Mouse (Mus musculus) brain, adult 2 months (tissue): ENCODE measurements around the gene Nacc1.

ENCODE experiments used
- DNase-seq: peaks from one replicate; pipeline ENCODE4 v3.0.0; 2011; ENCODE audit warnings: low read depth, low spot score

Nacc1 gene

GRCm38 (mm10) chr8:84714161-84714560 lies 26.5 kb upstream of the Nacc1 start:
- DNase-seq = no peak

GRCm38 (mm10) chr8:84713381-84713780 lies 25.7 kb upstream of the Nacc1 start:
- DNase-seq = no peak

GRCm38 (mm10) chr8:84712759-84713120 lies 25.1 kb upstream of the Nacc1 start:
- no peak for DNase-seq

- peak; percentile 71 for DNase-seq
Observed at GRCm38 (mm10) chr8:84711933-84712758, 24.5 kb upstream of the Nacc1 start.

GRCm38 (mm10) chr8:84711312-84711711 lies 23.6 kb upstream of the Nacc1 start:
- no peak for DNase-seq

GRCm38 (mm10) chr8:84709931-84710330 lies 22.3 kb upstream of the Nacc1 start:
- DNase-seq = no peak

- DNase-seq = peak; percentile 91
Observed at GRCm38 (mm10) chr8:84708774-84709475, 21.3 kb upstream of the Nacc1 start.

GRCm38 (mm10) chr8:84708071-84708541 lies 20.4 kb upstream of the Nacc1 start:
- DNase-seq = no peak

GRCm38 (mm10) chr8:84707267-84707883 lies 19.7 kb upstream of the Nacc1 start:
- no peak for DNase-seq

GRCm38 (mm10) chr8:84706610-84707266 lies 19.1 kb upstream of the Nacc1 start:
- DNase-seq = no peak

GRCm38 (mm10) chr8:84705960-84706359 lies 18.3 kb upstream of the Nacc1 start:
- no peak for DNase-seq

GRCm38 (mm10) chr8:84704867-84705831 lies 17.5 kb upstream of the Nacc1 start:
- DNase-seq = no peak

- DNase-seq = peak; percentile 71
Observed at GRCm38 (mm10) chr8:84704356-84704755, 16.7 kb upstream of the Nacc1 start.

- DNase-seq = no peak
Observed at GRCm38 (mm10) chr8:84703466-84704249, 16.0 kb upstream of the Nacc1 start.

GRCm38 (mm10) chr8:84702963-84703465 lies 15.4 kb upstream of the Nacc1 start:
- no peak for DNase-seq

- no peak for DNase-seq
Observed at GRCm38 (mm10) chr8:84702561-84702960, 14.9 kb upstream of the Nacc1 start.

GRCm38 (mm10) chr8:84700941-84701911 lies 13.6 kb upstream of the Nacc1 start, which contains the start of gene Lyl1:
Gene Lyl1, plus strand, starts transcription at chr8:84701457.
- DNase-seq = no peak

GRCm38 (mm10) chr8:84700526-84700925 lies 12.9 kb upstream of the Nacc1 start:
- no peak for DNase-seq
